Mouse (Mus musculus) gastrocnemius, adult 8-10 months (tissue): ENCODE data around the gene Gm10487. TPM values are rescaled to one million over a fixed set of nuclear protein-coding genes. Genes with fewer than 3 reads are reported as not detected.
"Not testable (repeated sequence)": the region's sequence is repeated elsewhere in the genome, so short reads cannot be mapped to it uniquely, and the experiment has no call there.

Source experiments
- DNase-seq, 2 experiments: peaks; one replicate each; pipeline ENCODE4 v3.0.0; 2022; ENCODE audit warnings: low spot score in 2 of 2
- total RNA-seq, 4 experiments: library from RNA; stranded (reverse); gene quantifications; 2 replicates each; pipeline ENCODE4 v1.2.4; 2022

Gene Gm10487
- not detected for total RNA-seq

- not testable (repeated sequence) for DNase-seq
Measured at GRCm38 (mm10) chrX:30843369-30843768, at the start of gene Gm10487. Gm10487 (minus strand) TSS chrX:30843469.
